Comparison of ENCODE assay signal across 8 mouse cellular contexts in the genomic region with DNA sequence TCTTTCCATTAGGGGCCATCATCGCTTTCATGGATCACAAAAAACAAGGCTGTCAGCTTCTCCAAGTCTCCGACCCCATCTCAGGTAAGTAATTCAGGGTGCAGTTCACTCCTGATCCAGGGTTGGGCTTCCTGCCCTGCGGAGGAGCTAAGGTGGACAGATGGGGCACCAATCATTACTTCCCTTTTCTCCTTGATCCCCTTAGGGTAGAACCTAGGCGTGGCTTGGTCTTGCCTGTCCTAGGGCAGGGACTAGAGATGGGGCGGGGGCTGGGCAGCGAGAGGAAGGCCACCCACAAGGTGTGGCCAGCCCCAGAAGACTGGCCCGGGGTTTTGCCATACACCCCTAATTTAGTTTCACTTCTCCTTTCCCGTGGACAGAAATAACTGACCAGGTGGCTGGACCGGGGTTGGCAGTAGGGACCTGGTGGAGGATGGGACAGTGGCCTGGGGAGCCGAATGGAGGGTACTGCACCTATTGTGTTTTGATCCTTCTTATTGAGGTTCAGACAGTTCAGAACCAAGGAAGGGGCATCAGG. TPM values are rescaled to one million over a fixed set of nuclear protein-coding genes. Genes with fewer than 3 reads are reported as not detected.
DNase-seq lines count a peak whose midpoint lies in the region; ATAC-seq and TF ChIP-seq lines count a peak whose summit lies in the region.

No protein-coding gene starts in this region.

- H3K4me2 ChIP-seq in heart, embryonic 16.5 days (ENCODE audit: low read depth, low read length) = peak overlapping the region; percentile 85
- peak overlapping the region; percentile 83 for H3K4me2 ChIP-seq in liver, postnatal 0 days (ENCODE audit: low read depth, low read length)
- peak overlapping the region; percentile 59 for H3K4me2 ChIP-seq in neural tube, embryonic 15.5 days

- 16% methylated on average over 10 of the region's 10 CpGs for WGBS in heart, embryonic 16.5 days
- 9% methylated on average over 10 of the region's 10 CpGs for WGBS in liver, postnatal 0 days (ENCODE audit: insufficient replicate concordance)
- WGBS in neural tube, embryonic 15.5 days = 18% methylated on average over 10 of the region's 10 CpGs

- H3K4me1 ChIP-seq in heart, embryonic 16.5 days (ENCODE audit: control insufficient read depth, insufficient read depth, low read length) = peaks cover 15% of the 10 kb centered on the region
- peaks cover 35% of the 10 kb centered on the region for H3K4me1 ChIP-seq in liver, postnatal 0 days (ENCODE audit: insufficient read depth)
- peaks cover 22% of the 10 kb centered on the region for H3K4me1 ChIP-seq in neural tube, embryonic 15.5 days

- no peak for TF ChIP-seq CTCF in liver, postnatal 0 days (IDR thresholded peaks at IDR 0.05; ENCODE audit: low read depth)

- H3K27me3 ChIP-seq in heart, embryonic 16.5 days (ENCODE audit: control insufficient read depth, insufficient read depth, low read length) = peaks cover 24% of the 10 kb centered on the region
- H3K27me3 ChIP-seq in liver, postnatal 0 days (ENCODE audit: insufficient read depth, low read length) = peaks cover 5% of the 10 kb centered on the region; the same call in 1 of the 2 replicates
- H3K27me3 ChIP-seq in neural tube, embryonic 15.5 days (replicated peaks) = peaks cover 55% of the 10 kb centered on the region

- H3K4me3 ChIP-seq in heart, embryonic 16.5 days (ENCODE audit: low read length) = peak overlapping the region; percentile 56
- peak overlapping the region; percentile 53 for H3K4me3 ChIP-seq in liver, postnatal 0 days (ENCODE audit: low read depth, low read length)
- peak overlapping the region; percentile 30 for H3K4me3 ChIP-seq in neural tube, embryonic 15.5 days (replicated peaks)

- peak overlapping the region; percentile 54 for H3K9ac ChIP-seq in heart, embryonic 16.5 days (ENCODE audit: low read length)
- H3K9ac ChIP-seq in liver, postnatal 0 days (replicated peaks) = peak overlapping the region; percentile 64
- H3K9ac ChIP-seq in neural tube, embryonic 15.5 days (replicated peaks) = no peak overlapping the region

- no peak for TF ChIP-seq EP300 in liver, postnatal 0 days (IDR thresholded peaks at IDR 0.05; ENCODE audit: low read depth)

- H3K36me3 ChIP-seq in heart, embryonic 16.5 days (ENCODE audit: control insufficient read depth, insufficient read depth) = peaks cover 14% of the 10 kb centered on the region
- H3K36me3 ChIP-seq in liver, postnatal 0 days (replicated peaks; ENCODE audit: insufficient read depth, low read length) = peaks cover 4% of the 10 kb centered on the region
- peaks cover 29% of the 10 kb centered on the region for H3K36me3 ChIP-seq in neural tube, embryonic 15.5 days

- no peaks in the 10 kb centered on the region for H3K9me3 ChIP-seq in heart, embryonic 16.5 days (replicated peaks; ENCODE audit: control insufficient read depth, low read length)
- H3K9me3 ChIP-seq in liver, postnatal 0 days (ENCODE audit: low read length) = no peaks in the 10 kb centered on the region
- no peaks in the 10 kb centered on the region for H3K9me3 ChIP-seq in neural tube, embryonic 15.5 days (replicated peaks)

- DNase-seq in cerebellum, adult 11-12 months = peak; percentile 71
- DNase-seq in cerebellum, postnatal 4 days (ENCODE audit: low spot score in 2 of 2) = no peak
- DNase-seq in brain, adult 2 months (ENCODE audit: low read depth, low spot score) = peak; percentile 70
- DNase-seq in liver, postnatal 0 days = peak; percentile 64
- no peak for DNase-seq in urinary bladder, postnatal 14 days (ENCODE audit: low spot score)
- no peak for DNase-seq in ovary, adult 18-20 months (ENCODE audit: low spot score)

- no peak overlapping the region for H3K27ac ChIP-seq in heart, embryonic 16.5 days (ENCODE audit: low read length)
- H3K27ac ChIP-seq in liver, postnatal 0 days (ENCODE audit: low read depth) = peak overlapping the region; percentile 69; the same call in 1 of the 2 replicates
- H3K27ac ChIP-seq in neural tube, embryonic 15.5 days (replicated peaks) = no peak overlapping the region

- no peak for ATAC-seq in heart, embryonic 16.5 days (replicated peaks; ENCODE audit: extremely low read depth, insufficient read depth, low FRiP score)
- ATAC-seq in liver, postnatal 0 days = peak; percentile 18; the same call in 1 of the 2 replicates
- no peak for ATAC-seq in neural tube, embryonic 15.5 days (ENCODE audit: low FRiP score)

RNA-seq across cellular contexts. Expression of gene Gemin7, which starts 0.6 kb away (rescaled TPM):
- polyA plus RNA-seq in heart, embryonic 16.5 days (2015; fragmentation: Nextera tagmentation; extraction: Ambion mirVana) = 125 and 127 TPM in 2 replicates
- polyA plus RNA-seq in liver, postnatal 0 days (2015; fragmentation: Nextera tagmentation; extraction: Ambion mirVana) = 61.7 and 66.9 TPM in 2 replicates
- 145 and 154 TPM in 2 replicates for polyA plus RNA-seq in neural tube, embryonic 15.5 days (2015; fragmentation: Nextera tagmentation; extraction: Ambion mirVana)

RNA-seq across cellular contexts. Expression of gene Zfp296, which starts 0.9 kb away (rescaled TPM):
- polyA plus RNA-seq in heart, embryonic 16.5 days (2015; fragmentation: Nextera tagmentation; extraction: Ambion mirVana) = 0.24 and 0.66 TPM in 2 replicates
- 0.89 and 1.2 TPM in 2 replicates for polyA plus RNA-seq in liver, postnatal 0 days (2015; fragmentation: Nextera tagmentation; extraction: Ambion mirVana)
- 0.23 and 0.61 TPM in 2 replicates for polyA plus RNA-seq in neural tube, embryonic 15.5 days (2015; fragmentation: Nextera tagmentation; extraction: Ambion mirVana)

RNA-seq across cellular contexts. Expression of gene Ppp1r37, which starts 15.1 kb away (rescaled TPM):
- polyA plus RNA-seq in heart, embryonic 16.5 days (2015; fragmentation: Nextera tagmentation; extraction: Ambion mirVana) = 18.2 and 21.1 TPM in 2 replicates
- 8.1 and 8.3 TPM in 2 replicates for polyA plus RNA-seq in liver, postnatal 0 days (2015; fragmentation: Nextera tagmentation; extraction: Ambion mirVana)
- polyA plus RNA-seq in neural tube, embryonic 15.5 days (2015; fragmentation: Nextera tagmentation; extraction: Ambion mirVana) = 41.0 and 42.3 TPM in 2 replicates

RNA-seq across cellular contexts. Expression of gene Clasrp, which starts 26.3 kb away (rescaled TPM):
- polyA plus RNA-seq in heart, embryonic 16.5 days (2015; fragmentation: Nextera tagmentation; extraction: Ambion mirVana) = 31.9 and 35.1 TPM in 2 replicates
- polyA plus RNA-seq in liver, postnatal 0 days (2015; fragmentation: Nextera tagmentation; extraction: Ambion mirVana) = 7.6 and 8.1 TPM in 2 replicates
- 51.0 and 61.5 TPM in 2 replicates for polyA plus RNA-seq in neural tube, embryonic 15.5 days (2015; fragmentation: Nextera tagmentation; extraction: Ambion mirVana)

RNA-seq across cellular contexts. Expression of gene Relb, which starts 51.3 kb away (rescaled TPM):
- polyA plus RNA-seq in heart, embryonic 16.5 days (2015; fragmentation: Nextera tagmentation; extraction: Ambion mirVana) = 8.3 and 12.4 TPM in 2 replicates
- polyA plus RNA-seq in liver, postnatal 0 days (2015; fragmentation: Nextera tagmentation; extraction: Ambion mirVana) = 2.2 and 2.3 TPM in 2 replicates
- 9.6 and 12.8 TPM in 2 replicates for polyA plus RNA-seq in neural tube, embryonic 15.5 days (2015; fragmentation: Nextera tagmentation; extraction: Ambion mirVana)

Comparison
In these comparisons a context has a peak if more than half of its experiments do, and no peak if none do; other contexts are left out.
1. DNase-seq: peak in cerebellum, adult 11-12 months (single experiment), brain, adult 2 months (single experiment) and liver, postnatal 0 days (single experiment); none in cerebellum, postnatal 4 days (0 of 2), urinary bladder, postnatal 14 days (single experiment) and ovary, adult 18-20 months (single experiment).
2. Peak in every context shown above with its lines, with median percentiles within 50 percentile points of each other: H3K4me2 ChIP-seq and H3K4me3 ChIP-seq.